Mouse (Mus musculus) forebrain, embryonic 11.5 days (tissue): ENCODE measurements at regions not wholly inside any gene's neighbourhood (a gene's known extent, or its start where the extent isn't known, plus 50 kb on each side); places are given as distances from the start of the nearest gene placed in this dataset.

Source experiments
- ATAC-seq: fragments of 200-750 bp; cut with Nextera tagmentation; replicated peaks from 2 replicates; pipeline ENCODE4 v1.8.0; 2017; ENCODE audit warnings: moderate TSS enrichment; ENCODE audit not compliant: low FRiP score
- DNase-seq: peaks from one replicate; pipeline ENCODE4 v3.0.0-alpha.2; 2017; ENCODE audit warnings: low spot score
- H3K27ac ChIP-seq: fragments of 300-500 bp; sonication (generic); 2 replicates; pipeline ENCODE4 v1.5.1; 2014; ENCODE audit warnings: low read depth, low read length
- H3K27me3 ChIP-seq: fragments of 300-500 bp; sonication (generic); 2 replicates; pipeline ENCODE4 v1.6.1; 2014; ENCODE audit warnings: mild to moderate bottlenecking, low read length, mixed read lengths; ENCODE audit not compliant: control insufficient read depth, insufficient read depth
- H3K36me3 ChIP-seq: fragments of 300-500 bp; sonication (generic); 2 replicates; pipeline ENCODE4 v1.6.1; 2014; ENCODE audit warnings: mild to moderate bottlenecking, low read length, moderate library complexity, mixed read lengths; ENCODE audit not compliant: control insufficient read depth, insufficient read depth
- H3K4me1 ChIP-seq: fragments of 300-500 bp; sonication (generic); replicated peaks from 2 replicates; pipeline ENCODE4 v1.6.1; 2014; ENCODE audit warnings: low read length, mixed read lengths; ENCODE audit not compliant: control insufficient read depth, insufficient read depth
- H3K4me2 ChIP-seq: fragments of 300-500 bp; sonication (generic); 2 replicates; pipeline ENCODE4 v1.6.1; 2014; ENCODE audit warnings: low read depth, mild to moderate bottlenecking, low read length, moderate library complexity, mixed read lengths; ENCODE audit not compliant: severe bottlenecking
- H3K4me3 ChIP-seq: fragments of 300-500 bp; sonication (generic); 2 replicates; pipeline ENCODE4 v1.5.1; 2014; ENCODE audit warnings: low read depth, low read length
- H3K9ac ChIP-seq: fragments of 300-500 bp; sonication (generic); 2 replicates; pipeline ENCODE4 v1.6.1; 2014; ENCODE audit warnings: low read length
- H3K9me3 ChIP-seq: fragments of 300-500 bp; sonication (generic); 2 replicates; pipeline ENCODE4 v1.6.1; 2016; ENCODE audit warnings: low read length, mixed read lengths; ENCODE audit not compliant: control insufficient read depth
- WGBS: fragments of 180-500 bp; shearing (Covaris S2); extraction: QIAGEN DNeasy Blood & Tissue Kit; methylation state at CpG from one replicate; pipeline ENCODE4 v1.1.7; 2014; 5-methylcytosine and 5-hydroxymethylcytosine counted together

DNA sequence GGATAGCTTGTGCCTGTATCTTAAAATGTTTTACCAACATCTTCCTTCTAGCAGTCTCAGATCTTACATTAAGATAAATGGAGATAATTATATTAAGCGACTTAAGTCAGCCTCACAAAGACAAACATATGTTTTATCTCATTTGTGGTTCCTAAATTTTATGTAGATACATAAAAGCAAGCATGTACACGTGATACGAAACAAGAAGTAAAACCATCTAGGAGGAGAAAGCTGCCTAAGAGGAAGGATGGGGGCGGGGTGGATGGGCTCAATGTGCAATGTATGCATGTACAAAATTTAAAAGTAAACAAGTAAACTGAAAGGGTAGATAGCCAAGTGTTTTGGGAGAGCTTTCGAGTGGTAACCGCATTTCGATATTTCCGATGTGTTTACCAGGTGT is 51.5 kb upstream of the Cpeb2 start:
- Histone ChIP-seq H3K4me2 (no peak overlapping the region), H3K4me1 (no peaks in the 10 kb centered on the region), H3K27ac (no peak overlapping the region), H3K27me3 (no peaks in the 10 kb centered on the region), H3K9me3 (no peaks in the 10 kb centered on the region), H3K36me3 (no peaks in the 10 kb centered on the region), H3K9ac (no peak overlapping the region), H3K4me3 (no peak overlapping the region)
- 89% methylated on average over 8 of the region's 8 CpGs for WGBS
- no peak for ATAC-seq
- DNase-seq: no peak
